Mouse (Mus musculus) thymus, postnatal 0 days (tissue): ENCODE results near the gene Krt39. TPM values are rescaled to one million over a fixed set of nuclear protein-coding genes. Genes with fewer than 3 reads are reported as not detected.

Experiments
- DNase-seq: peaks from one replicate; pipeline ENCODE4 v3.0.0-alpha.2; 2015; ENCODE audit warnings: low spot score
- polyA plus RNA-seq: library from polyadenylated mRNA; unstranded; fragments of >200 nt; fragmentation: Nextera tagmentation; extraction: Ambion mirVana; gene quantifications from 2 replicates; pipeline ENCODE4 v1.2.1, GENCODE M21; 2015

The Krt39 gene
- polyA plus RNA-seq, 1 experiment from 2014 or later: not detected

DNA sequence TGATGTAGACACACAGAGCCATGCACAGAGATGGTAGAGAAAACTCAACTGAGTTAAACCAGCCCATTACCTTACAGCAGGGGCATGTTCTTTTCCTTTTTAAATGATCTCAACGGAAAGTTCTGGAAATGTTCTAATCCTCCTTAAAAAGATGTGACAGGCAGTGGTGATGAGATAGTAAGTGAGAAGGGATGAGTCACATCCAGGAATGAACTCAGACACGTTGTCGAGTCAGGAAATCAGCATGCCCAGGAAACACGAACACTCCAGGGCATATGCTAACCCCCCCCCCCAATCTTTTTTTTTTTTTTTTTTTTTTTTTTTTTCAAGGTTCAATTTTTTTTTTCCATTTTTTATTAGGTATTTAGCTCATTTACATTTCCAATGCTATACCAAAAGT lies 48.7 kb downstream of the Krt39 start:
- DNase-seq: no peak

DNA sequence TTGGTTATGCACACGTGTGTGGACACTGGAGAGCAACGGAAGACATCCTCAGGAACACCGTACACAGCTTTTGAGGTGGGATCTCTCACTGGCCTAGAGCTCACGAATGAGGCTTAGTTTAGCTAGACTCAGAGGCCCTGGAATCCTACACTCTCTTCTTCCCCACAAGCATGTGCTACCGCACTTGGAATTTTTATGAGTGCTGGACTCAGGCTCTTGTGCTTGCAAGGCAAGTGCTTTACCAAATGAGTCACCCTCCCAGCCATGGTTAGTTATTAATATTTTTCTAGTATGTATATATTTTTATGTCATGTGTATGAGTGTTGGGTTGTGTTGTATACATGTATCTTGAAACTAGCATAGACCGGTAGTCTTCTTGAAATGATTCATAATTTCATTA lies 49.2 kb downstream of the Krt39 start:
- no peak for DNase-seq

DNA sequence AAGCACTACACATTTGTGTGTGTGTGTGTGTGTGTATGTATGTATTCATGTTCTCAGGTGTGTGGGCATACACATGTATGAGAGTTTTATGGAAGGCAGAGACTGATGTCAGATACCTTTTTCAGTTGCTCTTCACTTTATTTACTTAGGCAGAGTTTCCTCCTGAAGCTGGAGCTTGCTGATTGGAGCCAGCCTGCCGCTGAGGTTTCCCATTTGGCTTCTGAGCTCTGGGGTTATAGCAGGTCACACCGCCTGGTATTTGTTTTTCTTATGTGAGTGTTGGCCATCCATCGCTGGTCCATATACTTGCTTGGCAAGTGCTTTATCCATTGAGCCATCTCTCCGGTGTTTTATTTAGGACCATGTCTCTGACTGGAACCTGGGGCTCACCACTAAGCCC lies 51.9 kb downstream of the Krt39 start:
- no peak for DNase-seq

DNA sequence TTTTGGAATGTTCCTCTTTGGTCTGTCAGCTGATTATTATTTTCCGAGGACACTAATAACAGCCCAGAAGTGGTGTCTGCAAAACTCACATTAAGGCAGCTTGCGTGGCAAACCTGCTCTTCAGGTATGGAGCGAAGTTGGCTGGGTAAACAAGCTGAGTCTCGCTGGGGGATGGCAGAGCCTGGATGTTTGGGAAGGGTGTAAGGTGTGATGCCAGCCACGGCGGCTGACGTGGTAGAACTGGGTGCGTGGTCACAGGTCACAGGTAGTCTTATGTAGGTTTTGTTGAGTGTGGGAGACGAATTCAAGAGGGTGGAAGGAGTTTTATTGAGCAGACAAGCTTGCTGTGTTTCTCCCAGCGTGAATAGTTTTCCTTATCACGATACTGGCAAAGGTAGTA lies 52.6 kb downstream of the Krt39 start:
- no peak for DNase-seq

DNA sequence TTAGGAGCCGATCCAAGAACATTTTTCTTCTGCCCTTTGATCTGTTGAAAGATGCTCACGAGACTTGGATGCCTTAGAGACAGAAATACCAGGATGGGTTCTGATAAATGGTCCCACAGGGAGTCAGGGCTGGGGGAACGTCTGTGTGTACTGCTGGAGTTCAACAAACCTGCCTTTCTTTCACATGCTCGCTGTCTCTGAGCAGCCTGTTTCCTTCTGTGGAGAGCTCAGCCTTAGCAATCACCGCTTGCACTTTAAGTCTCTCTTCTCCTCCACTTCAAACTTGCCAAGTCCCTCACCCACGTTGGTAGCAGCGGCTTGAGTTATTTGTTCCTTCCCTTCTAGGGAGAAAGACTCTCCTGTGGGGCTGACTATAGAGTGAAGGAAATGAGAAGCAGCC lies 54.8 kb downstream of the Krt39 start:
- DNase-seq: no peak

DNA sequence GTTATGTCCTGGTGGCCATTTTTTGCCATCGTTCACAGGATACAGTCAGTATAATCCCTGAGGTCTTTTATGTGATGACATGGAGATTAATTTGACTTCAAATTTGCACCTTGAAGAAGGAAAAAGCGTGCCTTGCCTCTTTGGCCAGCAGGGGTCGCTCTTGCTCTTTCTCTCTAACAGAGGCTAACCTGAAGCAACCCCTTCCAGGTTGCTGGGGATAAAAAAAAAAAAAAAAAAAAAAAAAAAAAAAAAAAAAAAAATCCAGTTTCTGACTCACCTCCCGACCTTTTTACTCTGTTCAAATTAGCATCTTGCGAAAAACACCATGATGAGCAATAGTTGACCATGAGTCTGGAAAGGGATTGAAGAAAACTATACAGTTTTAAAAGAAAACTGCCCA lies 56.3 kb downstream of the Krt39 start:
- DNase-seq: peak; percentile 75

Other genes starting within 250 kb of the Krt39 start
- 0.72 and 0.75 TPM in 2 replicates for gene Krt24, start 236.1 kb downstream of the Krt39 start, polyA plus RNA-seq
- gene Krt25, start 198.4 kb downstream of the Krt39 start, polyA plus RNA-seq: 0.35 and 0.39 TPM in 2 replicates
- gene Krt26, start 183.4 kb downstream of the Krt39 start, polyA plus RNA-seq: not detected in 2 replicates
- 0.09 and 0.23 TPM in 2 replicates for gene Krt27, start 170.2 kb downstream of the Krt39 start, polyA plus RNA-seq
- 0.27 and 0.30 TPM in 2 replicates for gene Krt28, start 146.4 kb downstream of the Krt39 start, polyA plus RNA-seq
- gene Krt10, start 132.0 kb downstream of the Krt39 start, polyA plus RNA-seq: 44.9 and 47.3 TPM in 2 replicates
- 0.52 and 0.63 TPM in 2 replicates for gene Krt12, start 99.1 kb downstream of the Krt39 start, polyA plus RNA-seq
- gene Krt20, start 83.2 kb downstream of the Krt39 start, polyA plus RNA-seq: 1.6 TPM in 2 replicates
- gene Krt23, start 28.2 kb downstream of the Krt39 start, polyA plus RNA-seq: 1.8 and 2.4 TPM in 2 replicates
- not detected in 2 replicates for gene Krt40, start 21.8 kb upstream of the Krt39 start, polyA plus RNA-seq
- 0.33 TPM in 1 of 2 replicates, not detected in the other for gene Krtap3-3, start 29.5 kb upstream of the Krt39 start, polyA plus RNA-seq
- gene Krtap3-2, start 35.5 kb upstream of the Krt39 start, polyA plus RNA-seq: not detected in 2 replicates
- gene Gm11939, start 38.1 kb upstream of the Krt39 start, polyA plus RNA-seq: not detected in 2 replicates
- not detected in 2 replicates for gene Krtap3-1, start 45.3 kb upstream of the Krt39 start, polyA plus RNA-seq
- not detected in 2 replicates for gene Krtap1-5, start 59.7 kb upstream of the Krt39 start, polyA plus RNA-seq
- gene Krtap1-4, start 62.3 kb upstream of the Krt39 start, polyA plus RNA-seq: not detected in 2 replicates
- gene Krtap1-3, start 70.0 kb upstream of the Krt39 start, polyA plus RNA-seq: not detected in 2 replicates
- gene Krtap9-3, start 76.8 kb upstream of the Krt39 start, polyA plus RNA-seq: not detected in 2 replicates
- gene Gm11938, start 82.0 kb upstream of the Krt39 start, polyA plus RNA-seq: not detected in 2 replicates
- gene Gm11937, start 88.9 kb upstream of the Krt39 start, polyA plus RNA-seq: not detected in 2 replicates
- gene Krtap2-4, start 93.5 kb upstream of the Krt39 start, polyA plus RNA-seq: not detected in 2 replicates
- 0.27 TPM in 1 of 2 replicates, not detected in the other for gene Gm11562, start 99.1 kb upstream of the Krt39 start, polyA plus RNA-seq
- not detected in 2 replicates for gene Krtap4-1, start 106.9 kb upstream of the Krt39 start, polyA plus RNA-seq
- not detected in 2 replicates for gene Krtap4-2, start 113.7 kb upstream of the Krt39 start, polyA plus RNA-seq
- not detected in 2 replicates for gene Krtap4-7, start 122.8 kb upstream of the Krt39 start, polyA plus RNA-seq
- not detected in 2 replicates for gene Gm11555, start 128.9 kb upstream of the Krt39 start, polyA plus RNA-seq
- not detected in 2 replicates for gene Gm11563, start 137.6 kb upstream of the Krt39 start, polyA plus RNA-seq
- gene Krtap4-6, start 144.6 kb upstream of the Krt39 start, polyA plus RNA-seq: not detected in 2 replicates
- not detected in 2 replicates for gene Gm14190, start 169.4 kb upstream of the Krt39 start, polyA plus RNA-seq
- gene Gm14180, start 213.0 kb upstream of the Krt39 start, polyA plus RNA-seq: not detected in 2 replicates